In the genomic region with DNA sequence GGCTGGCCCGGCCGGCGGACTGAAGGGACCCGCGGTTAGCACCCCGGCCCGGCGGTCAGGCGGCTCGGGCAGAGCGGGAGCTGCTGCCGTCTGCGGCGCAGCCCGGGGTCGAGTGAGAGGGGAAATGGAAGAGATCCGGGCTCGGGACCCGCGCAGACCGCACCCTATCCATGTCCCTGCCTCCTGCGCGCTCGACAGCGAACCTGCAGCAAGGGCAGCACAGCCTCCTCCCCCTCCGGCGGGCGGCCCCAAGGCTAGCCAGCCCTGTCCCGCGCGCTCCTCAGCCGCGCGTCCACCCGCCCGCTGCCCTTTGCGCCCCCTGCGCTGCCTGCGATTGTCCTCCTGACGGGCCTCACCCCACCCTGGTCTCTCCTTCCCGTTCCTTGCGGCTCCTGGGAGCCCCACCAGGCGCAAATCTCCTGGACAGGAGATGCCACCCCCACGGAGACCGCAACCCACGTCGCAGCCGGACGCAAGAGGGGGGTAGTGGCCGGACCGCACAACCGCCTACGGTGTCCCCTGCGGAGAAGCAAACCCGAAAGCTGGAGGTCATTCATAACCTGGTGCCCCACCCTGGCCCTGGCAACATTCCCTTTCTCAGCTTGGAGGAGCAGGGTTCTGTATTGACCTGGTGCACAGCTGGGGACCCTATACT, we compare ENCODE assay signal across 8 mouse cellular contexts. TPM values are rescaled to one million over a fixed set of nuclear protein-coding genes. Genes with fewer than 3 reads are reported as not detected.
A peak's percentile ranks its signal among the peaks of the same experiment; 100 is the strongest.
DNase-seq lines count a peak whose midpoint lies in the region; ATAC-seq and TF ChIP-seq lines count a peak whose summit lies in the region.

A gene (minus strand): TSS at position 117 of the 655 bp plus-strand sequence.

- WGBS in hindbrain, postnatal 0 days: 2% methylated on average over 50 of the region's 55 CpGs
- WGBS in liver, embryonic 11.5 days: 5% methylated on average over 45 of the region's 55 CpGs

- TF ChIP-seq CTCF in hindbrain, postnatal 0 days (IDR thresholded peaks at IDR 0.05; ENCODE audit: low read depth): no peak

- no peak for ATAC-seq in hindbrain, postnatal 0 days
- ATAC-seq in liver, embryonic 11.5 days (replicated peaks; ENCODE audit: low FRiP score): peak; percentile 48
- no peak for ATAC-seq in cerebellum, adult (ENCODE audit: insufficient number of reproducible peaks, low FRiP score, low TSS enrichment)

- H3K27me3 ChIP-seq in hindbrain, postnatal 0 days (ENCODE audit: insufficient read depth, low read length): peaks cover 77% of the 10 kb centered on the region
- peaks cover 87% of the 10 kb centered on the region for H3K27me3 ChIP-seq in liver, embryonic 11.5 days (replicated peaks; ENCODE audit: control insufficient read depth, insufficient read depth, low read length)

- no peak within 1 kb of the TSS for H3K9ac ChIP-seq in ES-E14 (ENCODE audit: insufficient read depth, low read depth, low read length, poor library complexity, severe bottlenecking)
- H3K9ac ChIP-seq in hindbrain, postnatal 0 days (replicated peaks; ENCODE audit: low read length): 0 out of 2 replicates have a peak within 1 kb of the TSS, but pooled peaks have one; percentile 9
- peak within 1 kb of the TSS; percentile 35 for H3K9ac ChIP-seq in liver, embryonic 11.5 days (ENCODE audit: low read depth, low read length)

- H3K4me1 ChIP-seq in ES-E14 (ENCODE audit: control insufficient read depth in 2 of 2, insufficient read depth in 2 of 2, low read length in 2 of 2, poor library complexity in 1 of 2): peaks cover 0 to 6% of the 10 kb centered on the region in 2 experiments; a peak in 1 of 4 replicates
- H3K4me1 ChIP-seq in hindbrain, postnatal 0 days (ENCODE audit: insufficient read depth, low read length): peaks cover 12% of the 10 kb centered on the region
- H3K4me1 ChIP-seq in liver, embryonic 11.5 days (replicated peaks; ENCODE audit: control insufficient read depth, insufficient read depth, low read length): peaks cover 2% of the 10 kb centered on the region; the same call in 1 of the 2 replicates

- no peak within 1 kb of the TSS for H3K27ac ChIP-seq in ES-E14 (ENCODE audit: insufficient read depth, low read depth, low read length, poor library complexity, severe bottlenecking)
- no peak within 1 kb of the TSS for H3K27ac ChIP-seq in hindbrain, postnatal 0 days
- H3K27ac ChIP-seq in liver, embryonic 11.5 days (ENCODE audit: low read depth, low read length): no peak within 1 kb of the TSS

- in situ Hi-C loops in ES-E14 (cut with MboI; ENCODE audit: low sequenced_read_pairs in 2 of 2, unreplicated experiment in 2 of 2): no loop called here

- peak within 1 kb of the TSS; percentile 40 to 66; a peak in 3 of 4 replicates for H3K4me3 ChIP-seq in ES-E14 (ENCODE audit: insufficient read depth in 1 of 2, low read depth in 1 of 2, low read length in 2 of 2, poor library complexity in 1 of 2, severe bottlenecking in 1 of 2)
- H3K4me3 ChIP-seq in hindbrain, postnatal 0 days (ENCODE audit: low read length): peak within 1 kb of the TSS; percentile 33
- peak within 1 kb of the TSS; percentile 47 for H3K4me3 ChIP-seq in liver, embryonic 11.5 days (ENCODE audit: low read depth, low read length)

- no peak for DNase-seq in ES-E14 (ENCODE audit: low read depth, low spot score)
- peak; percentile 17 for DNase-seq in embryo, embryonic 10.5 days (ENCODE audit: low spot score)
- no peak for DNase-seq in hindbrain, postnatal 0 days (ENCODE audit: low spot score)
- peak; percentile 47 for DNase-seq in liver, embryonic 11.5 days (ENCODE audit: low spot score)
- DNase-seq in testis, postnatal 10 days (ENCODE audit: low spot score): peak; percentile 49
- DNase-seq in layer of hippocampus, adult 9-11 months: no peak
- DNase-seq in thymus, postnatal 25 days: no peak

- no peaks in the 10 kb centered on the region for H3K9me3 ChIP-seq in ES-E14 (ENCODE audit: control insufficient read depth, insufficient read depth, low read depth, low read length)
- no peaks in the 10 kb centered on the region for H3K9me3 ChIP-seq in hindbrain, postnatal 0 days (ENCODE audit: low read length)
- H3K9me3 ChIP-seq in liver, embryonic 11.5 days (ENCODE audit: control insufficient read depth, low read length): no peaks in the 10 kb centered on the region

- peak within 1 kb of the TSS; percentile 57 for H3K4me2 ChIP-seq in hindbrain, postnatal 0 days (ENCODE audit: low read depth, low read length)
- peak within 1 kb of the TSS; percentile 61 for H3K4me2 ChIP-seq in liver, embryonic 11.5 days

- no peaks in the 10 kb centered on the region for H3K36me3 ChIP-seq in ES-E14 (ENCODE audit: control insufficient read depth, insufficient read depth, low read length, poor library complexity, severe bottlenecking)
- H3K36me3 ChIP-seq in hindbrain, postnatal 0 days (ENCODE audit: insufficient read depth, low read length): no peaks in the 10 kb centered on the region
- no peaks in the 10 kb centered on the region for H3K36me3 ChIP-seq in liver, embryonic 11.5 days (ENCODE audit: control insufficient read depth, insufficient read depth, low read length)

TF ChIP-seq in ES-E14, 5 proteins besides CTCF, POLR2A, EP300 and RAD21:
- TF ChIP-seq ZNF384 (IDR thresholded peaks at IDR 0.05; ENCODE audit: low read depth, low read length) (no peak), MAFK (IDR thresholded peaks at IDR 0.05; ENCODE audit: insufficient read depth, low read depth, low read length) (no peak), HCFC1 (IDR thresholded peaks at IDR 0.05; ENCODE audit: borderline replicate concordance, insufficient read depth, low read length) (no peak), CHD2 (IDR thresholded peaks at IDR 0.05; ENCODE audit: low read depth, low read length) (no peak), ZC3H11A (IDR thresholded peaks at IDR 0.05; ENCODE audit: borderline replicate concordance, low read depth, low read length) (no peak)
TF ChIP-seq in ES-E14: peak in this region for 0.

RNA-seq across cellular contexts. Expression of the gene that starts here (rescaled TPM):
- total RNA-seq in ES-E14 (2012; rRNA removed): 0.37 and 0.67 TPM in 2 replicates
- total RNA-seq in hindbrain, postnatal 0 days (2014; rRNA removed): 0.18 and 0.31 TPM in 2 replicates
- 0.11 and 0.25 TPM in 2 replicates for polyA plus RNA-seq in hindbrain, postnatal 0 days (2015; fragmentation: Nextera tagmentation; extraction: Ambion mirVana)
- polyA plus RNA-seq in liver, embryonic 11.5 days (2014; fragmentation: Nextera tagmentation; extraction: Ambion mirVana): 2.2 and 2.7 TPM in 2 replicates

Comparison
In these comparisons a context has a peak if more than half of its experiments do, and no peak if none do; other contexts are left out.
1. DNase-seq: peak in embryo, embryonic 10.5 days (single experiment), liver, embryonic 11.5 days (single experiment) and testis, postnatal 10 days (single experiment); none in ES-E14 (single experiment), hindbrain, postnatal 0 days (single experiment), layer of hippocampus, adult 9-11 months (single experiment) and thymus, postnatal 25 days (single experiment).
2. Peak in every context shown above with its lines, with median percentiles within 50 percentile points of each other: H3K4me3 ChIP-seq.